Mouse (Mus musculus): ENCODE measurements around the gene Cacna1f.

Gene Cacna1f

GRCm38 (mm10) chrX:7635101-7635500 is 28.2 kb downstream of the Cacna1f start:
- no peak for DNase-seq

DNA sequence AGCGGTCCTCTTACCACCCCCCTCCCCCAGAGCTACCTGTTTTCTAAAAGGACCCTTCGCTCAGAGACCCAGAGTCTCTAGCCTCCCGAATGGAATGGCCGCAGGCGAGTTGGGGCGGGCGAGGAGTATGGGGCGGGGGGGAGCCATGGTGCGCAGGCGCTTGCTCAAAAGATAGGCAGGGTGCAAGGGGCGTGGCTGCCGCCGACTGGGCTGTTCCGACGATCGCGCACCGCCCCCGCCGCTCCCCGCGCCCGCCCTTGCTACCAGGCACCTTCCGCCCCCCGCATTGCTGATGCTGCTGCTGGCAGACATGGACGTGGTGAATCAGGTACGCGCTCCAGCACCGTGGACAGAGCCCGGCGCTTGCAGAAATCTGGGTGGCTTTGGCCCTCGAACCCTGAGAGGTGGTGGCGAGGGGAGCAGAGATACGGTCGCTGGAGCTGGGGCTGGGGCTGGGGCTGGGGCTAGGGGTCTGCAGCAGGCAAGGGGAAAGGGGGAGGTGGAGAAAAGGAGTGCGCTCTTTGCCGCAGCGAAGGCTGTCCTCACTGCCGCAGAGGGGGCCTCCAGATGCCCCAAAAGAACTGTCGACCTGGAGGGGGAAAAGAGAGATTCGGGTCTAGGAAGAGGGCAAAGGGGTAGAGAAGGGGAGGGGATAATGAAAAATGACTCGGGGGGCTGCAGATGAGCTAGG is 31.7 kb downstream of the Cacna1f start, which contains the start of gene Syp:
Syp (plus strand) TSS at position 71 of the 691 bp plus-strand sequence.
- DNase-seq, result peak; percentile 85

DNA sequence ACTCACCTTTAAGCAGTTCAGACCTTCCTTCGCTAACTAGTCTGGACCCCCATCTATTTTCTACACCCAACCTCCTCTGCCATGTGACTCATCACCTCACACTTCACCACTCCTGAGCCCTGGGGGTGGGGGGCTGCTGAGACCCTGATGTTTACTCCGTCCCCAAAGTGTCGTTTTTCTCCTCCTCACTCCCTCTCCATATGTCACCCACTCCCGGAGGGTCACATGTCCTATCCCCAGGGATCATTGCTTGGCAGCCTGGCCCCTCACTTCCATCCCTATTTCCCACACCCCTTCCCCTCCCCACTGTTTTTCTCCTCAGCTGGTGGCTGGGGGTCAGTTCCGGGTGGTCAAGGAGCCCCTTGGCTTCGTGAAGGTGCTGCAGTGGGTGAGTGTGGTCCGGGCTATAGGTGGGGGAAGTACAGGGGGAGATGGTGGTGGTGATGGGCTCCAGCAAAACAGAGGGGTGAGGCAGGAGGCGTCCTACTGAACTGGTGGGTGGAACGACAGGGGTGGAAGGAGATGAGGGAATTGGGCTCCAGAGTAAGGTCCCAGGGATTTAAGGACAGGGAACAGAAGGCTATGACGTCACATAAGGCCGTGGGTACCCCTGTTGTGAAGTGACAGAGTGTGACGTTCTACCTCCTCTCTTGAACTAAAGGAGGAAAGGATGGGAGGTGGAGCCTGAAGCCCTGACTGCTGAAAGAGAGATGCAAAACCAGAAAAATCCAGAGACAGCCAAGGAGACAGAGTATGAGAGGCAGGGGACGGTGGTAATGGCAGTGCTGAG is 32.8 kb downstream of the Cacna1f start:
- no peak for DNase-seq

DNA sequence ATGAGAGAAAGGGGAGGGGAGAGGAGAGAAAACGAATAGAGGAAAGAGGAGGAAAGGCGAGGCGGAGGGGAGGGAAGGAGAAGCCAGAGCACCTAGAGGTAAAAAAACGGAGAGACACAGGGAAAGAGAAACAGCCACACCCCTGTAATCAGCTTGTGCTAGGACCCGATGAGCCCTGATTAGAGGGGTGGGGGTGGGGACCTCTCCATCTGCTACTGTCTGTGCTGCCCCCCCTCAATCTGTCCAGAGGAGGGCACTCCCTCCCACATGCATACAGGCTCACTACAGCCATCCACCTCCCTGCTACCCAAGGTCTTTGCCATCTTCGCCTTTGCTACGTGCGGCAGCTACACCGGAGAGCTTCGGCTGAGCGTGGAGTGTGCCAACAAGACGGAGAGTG is 33.9 kb downstream of the Cacna1f start:
- DNase-seq, result no peak

GRCm38 (mm10) chrX:7645349-7645748 is 38.5 kb downstream of the Cacna1f start:
- DNase-seq, result peak; percentile 82

- DNase-seq, result peak; percentile 60
Observed at GRCm38 (mm10) chrX:7648671-7649304, 41.9 kb downstream of the Cacna1f start.

DNA sequence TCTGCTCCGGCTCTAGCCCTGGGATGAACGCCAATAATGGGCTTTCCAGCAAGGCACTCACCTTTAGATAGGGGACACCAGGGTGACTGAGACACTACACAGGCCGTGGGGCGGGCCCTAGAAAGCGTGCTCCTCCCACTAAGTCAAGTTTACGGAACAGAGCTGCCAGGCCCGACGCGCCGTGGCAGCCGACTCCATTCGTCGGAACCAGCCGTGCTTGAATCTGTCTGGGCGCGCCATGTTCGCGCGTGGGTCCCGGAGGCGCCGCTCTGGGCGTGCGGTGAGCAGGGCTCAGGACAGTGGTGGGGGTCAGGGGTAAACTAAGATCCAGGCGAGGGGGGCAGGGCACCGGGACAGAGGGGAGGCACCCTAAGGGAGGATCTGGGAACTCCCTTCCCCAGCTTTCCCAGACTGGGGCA is 50.3 kb downstream of the Cacna1f start, which contains the start of gene Prickle3:
Prickle3 (plus strand) TSS at position 40 of the 419 bp plus-strand sequence.
- no peak for DNase-seq

- no peak for DNase-seq
Observed at GRCm38 (mm10) chrX:7658031-7658784, 51.3 kb downstream of the Cacna1f start.

DNA sequence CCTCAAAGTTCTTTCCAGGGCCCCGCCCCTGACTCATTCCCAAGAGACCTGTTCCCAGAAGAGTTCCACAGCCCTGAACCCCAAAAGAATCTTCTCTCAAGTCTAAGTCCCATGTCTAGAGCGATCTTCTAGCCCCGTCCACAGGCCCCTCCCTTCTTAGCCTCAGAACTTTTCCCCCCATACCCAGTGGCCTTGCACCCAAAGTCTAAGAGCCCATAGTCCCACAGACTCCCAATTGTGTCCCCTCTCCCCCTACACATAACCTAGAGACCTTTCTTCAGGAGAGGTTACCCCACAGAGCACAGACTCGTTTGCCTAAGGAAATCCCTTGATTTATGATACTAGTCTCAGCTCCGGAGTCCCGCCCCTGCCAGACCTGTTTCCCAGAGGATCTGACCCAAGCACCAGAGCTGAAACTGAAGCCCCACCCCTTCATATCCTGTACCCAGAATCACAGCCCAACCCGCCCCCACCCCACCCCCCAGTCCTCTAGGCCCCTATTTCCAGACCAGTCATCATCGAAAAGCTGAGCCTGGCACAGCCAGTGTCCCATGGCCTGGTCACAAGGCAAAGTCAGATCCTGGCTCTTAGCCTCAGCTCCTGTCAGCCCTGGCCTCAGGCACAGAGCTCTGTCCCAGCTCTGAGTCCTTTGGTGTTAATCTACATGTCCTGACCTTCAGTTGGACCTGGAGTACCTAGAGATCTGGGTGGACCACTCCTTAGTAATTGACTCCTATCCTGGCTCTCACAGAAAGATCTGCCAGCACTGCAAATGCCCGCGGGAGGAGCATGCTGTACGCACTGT is 52.1 kb downstream of the Cacna1f start:
- no peak for DNase-seq

DNA sequence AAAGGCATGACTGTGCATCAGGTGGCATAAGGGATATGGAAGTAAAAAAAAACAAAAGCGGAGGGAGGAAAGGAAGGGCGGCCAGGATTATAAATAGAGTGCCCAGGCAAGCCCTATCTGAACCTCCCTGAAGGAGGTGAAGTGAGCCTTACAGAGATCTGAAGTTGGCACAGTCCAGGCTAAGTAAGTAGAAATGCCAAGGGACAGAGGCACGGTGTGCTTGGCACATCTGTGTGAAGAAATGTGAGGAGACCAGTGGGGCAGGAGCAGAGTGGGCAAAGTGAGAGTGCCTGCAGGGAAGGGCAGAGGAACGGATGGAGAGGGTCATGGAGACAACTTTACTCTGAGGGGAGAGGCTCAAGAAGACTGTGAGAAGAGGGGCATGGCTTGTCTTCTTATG is 54.2 kb downstream of the Cacna1f start:
- DNase-seq, result no peak

DNA sequence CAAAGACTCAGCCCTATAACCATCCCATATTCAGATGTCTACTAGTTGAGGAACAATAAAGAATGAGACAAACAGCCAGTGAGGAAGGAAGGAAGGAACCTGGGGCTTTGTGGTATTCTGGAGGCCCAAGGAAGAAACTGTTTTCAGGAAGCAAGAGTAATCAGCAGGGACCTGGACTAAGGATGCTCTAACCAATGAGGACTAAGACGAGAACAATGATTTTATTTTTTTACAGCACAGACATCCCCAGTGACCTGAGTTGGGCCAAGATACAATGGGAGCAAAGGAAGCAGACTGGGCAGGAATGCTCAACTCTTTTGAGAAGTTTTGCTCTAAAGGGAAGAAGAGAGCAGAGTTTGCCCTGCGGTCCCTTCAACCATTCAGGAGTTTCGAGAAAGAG is 56.1 kb downstream of the Cacna1f start:
- no peak for DNase-seq

- DNase-seq, result no peak
Observed at GRCm38 (mm10) chrX:7664791-7665190, 57.9 kb downstream of the Cacna1f start.

GRCm38 (mm10) chrX:7665739-7666502 is 59.0 kb downstream of the Cacna1f start:
- DNase-seq, result no peak

DNA sequence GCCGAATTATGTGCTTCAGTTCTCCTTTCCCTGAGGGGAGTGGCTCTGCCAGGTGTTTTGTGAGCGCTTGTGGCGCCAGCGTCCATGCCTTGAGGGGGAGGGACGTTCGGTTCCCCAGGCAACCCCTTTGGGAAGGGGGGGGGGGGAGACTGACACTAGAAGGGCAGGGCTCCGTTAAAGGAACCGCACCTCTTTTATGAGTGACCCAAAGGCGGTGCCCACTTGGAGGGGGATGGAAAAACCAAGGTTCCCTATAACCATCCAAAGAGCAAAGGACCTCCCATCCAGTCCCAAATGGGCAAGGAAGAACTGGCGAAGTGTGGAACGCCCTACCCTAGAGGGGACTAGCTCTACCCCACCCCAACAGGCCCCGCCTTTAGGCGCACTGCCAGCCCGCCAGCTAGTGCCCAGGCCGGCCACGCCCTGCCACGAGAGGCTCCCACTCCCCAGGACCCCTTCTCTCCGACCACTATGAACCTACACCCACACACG is 63.6 kb downstream of the Cacna1f start:
- DNase-seq, result peak; percentile 61

GRCm38 (mm10) chrX:7670921-7671623 is 64.2 kb downstream of the Cacna1f start, which contains the start of gene Plp2:
TSS of gene Plp2 (minus strand) at chrX:7671390.
- DNase-seq, result no peak

- DNase-seq, result no peak
Observed at GRCm38 (mm10) chrX:7672739-7673138, 65.9 kb downstream of the Cacna1f start.

DNA sequence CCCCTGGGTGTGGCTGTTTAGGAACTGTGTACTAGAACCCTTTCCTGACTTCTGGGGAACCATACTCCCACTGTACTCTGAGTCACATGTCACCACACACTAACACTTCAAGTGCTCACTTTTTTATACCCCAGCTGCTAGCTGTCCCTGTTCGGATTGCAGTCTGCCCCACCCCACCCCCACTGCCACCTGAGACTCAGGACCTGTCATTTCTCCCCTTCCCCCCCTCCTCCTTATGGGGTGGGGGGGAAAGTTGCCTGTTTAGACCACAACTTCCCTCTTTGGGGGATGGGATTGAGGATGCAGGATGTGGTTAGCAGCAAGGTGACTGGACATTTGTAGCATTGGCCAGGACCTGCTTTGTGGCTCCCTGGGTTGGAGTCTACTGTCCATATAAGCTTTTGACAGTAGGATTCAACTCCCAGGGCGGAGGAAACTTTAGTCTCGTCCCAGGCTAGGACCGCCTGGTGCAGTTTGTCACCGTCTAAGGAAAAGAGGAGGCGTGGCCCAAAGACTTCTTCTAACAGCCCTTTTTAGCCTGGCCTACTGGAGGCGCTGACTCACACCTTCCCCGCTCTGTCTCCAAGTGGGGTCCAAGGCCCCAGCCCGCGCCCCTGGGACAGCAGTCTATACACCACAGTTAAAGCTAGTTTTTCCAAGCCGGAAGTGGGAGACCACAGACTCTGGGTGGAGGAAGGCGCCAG is 66.8 kb downstream of the Cacna1f start:
- no peak for DNase-seq

DNA sequence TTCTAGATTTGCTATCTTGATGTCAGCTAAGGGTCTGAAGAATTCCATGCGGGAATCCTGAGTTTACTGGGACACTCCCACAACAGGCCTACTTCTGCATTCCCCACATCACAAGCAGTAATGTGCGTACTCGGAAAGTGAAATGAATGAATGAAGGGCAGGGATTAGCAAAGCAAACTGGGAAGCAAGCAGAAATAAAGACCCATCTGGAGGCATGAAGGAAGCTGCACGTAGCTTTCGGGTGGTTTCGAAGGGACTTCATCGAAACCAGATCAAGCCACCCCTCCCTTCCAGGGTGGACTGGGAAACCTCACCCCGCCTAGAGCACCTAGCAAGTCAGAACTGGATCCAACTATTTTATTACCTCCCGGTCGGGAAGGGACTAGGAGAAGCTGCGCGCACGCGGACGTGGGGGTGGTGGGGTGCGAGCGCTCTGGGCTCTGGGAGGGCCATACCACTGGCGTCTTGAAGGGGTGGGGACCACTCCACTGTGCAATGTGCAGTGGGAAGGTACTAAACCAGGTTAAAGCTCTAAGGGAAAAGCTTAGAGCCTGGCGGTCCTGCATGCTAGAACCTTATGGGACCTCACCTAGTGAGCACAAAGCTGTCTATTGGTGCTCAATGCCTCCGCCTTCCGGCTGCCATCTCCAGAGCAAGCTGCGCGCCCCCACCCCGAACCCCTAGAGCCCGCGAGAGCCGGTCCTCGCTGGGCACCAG is 67.6 kb downstream of the Cacna1f start:
- DNase-seq, result no peak

DNA sequence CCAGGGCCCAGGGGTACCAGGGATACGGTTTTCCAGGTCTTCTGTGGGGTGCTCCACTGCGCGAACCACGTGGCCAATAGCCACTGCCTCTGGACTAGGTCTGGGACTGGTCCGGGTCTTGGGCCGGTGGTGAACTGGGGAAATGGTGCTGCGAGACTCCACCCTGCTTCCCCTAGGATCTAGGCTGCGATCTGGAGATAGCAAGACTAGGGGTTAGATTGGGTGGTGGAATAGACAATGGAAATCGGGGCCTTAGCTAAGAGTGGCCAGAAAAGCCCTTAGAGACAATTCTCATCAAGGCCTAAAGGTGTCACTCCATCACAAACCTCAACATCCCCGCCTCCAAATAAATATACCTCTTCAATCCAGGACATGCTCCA is 68.1 kb downstream of the Cacna1f start:
- DNase-seq, result no peak

Measured in right cerebral cortex, postnatal 14 days (tissue).